Mouse (Mus musculus) thymus, postnatal 14 days (tissue): ENCODE data around the gene Eif2ak3.

Experiments used
- DNase-seq: peaks from one replicate; pipeline ENCODE4 v3.0.0; 2021

Eif2ak3 gene

DNA sequence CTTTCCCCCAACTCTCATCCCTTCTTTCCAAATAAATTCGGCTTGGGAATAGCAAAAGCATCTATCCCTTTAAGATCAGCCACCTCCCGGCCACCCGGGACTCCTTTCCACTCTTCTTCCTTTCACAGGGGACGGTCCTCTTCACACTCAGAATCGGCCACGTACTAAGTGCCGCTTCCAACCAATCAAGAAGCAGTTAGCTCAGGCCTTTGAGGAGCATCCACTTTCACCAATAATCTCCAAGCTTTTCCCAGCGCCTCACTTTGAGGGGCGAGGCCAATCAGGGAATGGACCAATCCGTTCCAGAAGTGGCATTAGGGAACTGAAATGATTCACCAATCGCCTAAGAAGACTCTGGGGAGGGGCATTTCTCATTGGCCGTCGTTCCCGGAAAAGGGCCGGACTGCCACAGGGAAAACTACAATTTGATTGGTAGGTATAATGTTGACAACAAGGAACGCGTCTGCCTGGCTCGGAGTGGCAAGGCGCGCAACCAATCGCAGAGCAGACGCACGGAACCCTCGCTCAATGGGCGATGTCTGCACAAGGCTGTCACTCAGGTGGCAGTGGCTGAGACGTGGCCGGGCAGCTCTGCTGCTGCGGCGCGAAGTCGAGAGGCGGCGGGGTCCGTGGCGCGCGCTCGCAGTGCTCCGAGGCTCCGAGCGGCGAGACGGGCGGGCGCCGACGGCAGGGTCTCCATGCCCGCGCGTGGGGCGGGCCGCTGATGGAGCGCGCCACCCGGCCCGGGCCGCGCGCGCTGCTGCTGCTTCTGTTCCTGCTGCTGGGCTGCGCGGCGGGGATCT, at the start of gene Eif2ak3:
TSS of gene Eif2ak3 (plus strand) at position 514 of the 803 bp plus-strand sequence.
- DNase-seq, result peak; percentile 96

DNA sequence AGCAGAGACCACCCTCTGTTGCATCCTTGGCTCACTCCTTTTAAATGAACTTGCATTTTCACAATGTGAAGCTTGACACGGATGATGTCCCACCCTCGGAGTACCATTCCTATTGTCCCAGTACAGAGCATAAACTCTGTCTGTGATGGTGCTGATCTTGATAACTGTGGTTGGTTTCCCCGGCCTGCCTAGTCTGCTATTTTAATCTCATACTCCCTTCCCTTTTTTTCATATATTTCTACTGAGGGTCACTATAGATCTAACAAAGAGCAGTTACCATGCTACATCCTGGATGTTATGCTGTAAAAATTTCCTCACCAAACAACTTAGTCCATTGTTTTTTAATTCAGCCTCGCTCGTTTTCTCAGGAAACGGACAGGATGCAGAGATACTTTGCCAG, 47.4 kb upstream of the Eif2ak3 start:
- DNase-seq, result no peak

DNA sequence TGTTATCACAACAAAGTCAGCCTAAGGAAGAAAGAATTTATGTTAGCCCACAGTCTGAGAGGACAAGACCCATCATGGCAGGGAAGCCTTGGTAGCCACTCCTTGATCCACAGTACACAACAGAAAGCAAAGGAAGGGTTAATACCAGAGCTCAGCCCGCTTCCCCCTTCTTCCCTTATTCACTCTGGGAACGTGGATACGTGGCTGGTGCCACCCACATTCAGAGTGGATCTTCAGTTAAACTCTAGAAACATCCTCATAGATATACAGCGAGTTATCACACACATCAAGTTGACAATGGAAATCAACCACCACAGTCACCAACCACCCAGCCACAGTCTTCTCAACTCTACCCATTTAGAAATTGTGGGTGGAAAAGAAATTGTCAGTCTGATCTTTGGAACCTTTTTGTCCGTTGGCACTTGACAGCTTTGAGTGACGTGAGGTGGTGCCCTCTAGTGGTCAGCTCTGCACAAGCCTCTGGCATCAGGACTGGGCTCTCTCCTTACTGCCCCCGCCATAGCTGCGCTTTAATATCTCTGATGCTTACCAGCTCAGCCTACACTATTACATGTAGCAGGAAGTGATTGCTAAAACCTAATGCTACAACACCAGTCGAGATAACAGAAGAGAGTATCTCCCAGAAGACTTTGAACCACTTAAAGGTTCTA, 46.6 kb upstream of the Eif2ak3 start:
- DNase-seq, result peak; percentile 84

- DNase-seq, result peak; percentile 37
Measured at GRCm38 (mm10) chr6:70804632-70805031, 39.7 kb upstream of the Eif2ak3 start.

GRCm38 (mm10) chr6:70805267-70805666, 39.0 kb upstream of the Eif2ak3 start:
- DNase-seq, result peak; percentile 77

- peak; percentile 67 for DNase-seq
Measured at GRCm38 (mm10) chr6:70805820-70806513, 38.3 kb upstream of the Eif2ak3 start.

GRCm38 (mm10) chr6:70806514-70806912, 37.8 kb upstream of the Eif2ak3 start:
- no peak for DNase-seq

GRCm38 (mm10) chr6:70810524-70810923, 33.8 kb upstream of the Eif2ak3 start:
- DNase-seq, result no peak

- peak; percentile 89 for DNase-seq
Measured at GRCm38 (mm10) chr6:70811557-70812525, 32.5 kb upstream of the Eif2ak3 start.

DNA sequence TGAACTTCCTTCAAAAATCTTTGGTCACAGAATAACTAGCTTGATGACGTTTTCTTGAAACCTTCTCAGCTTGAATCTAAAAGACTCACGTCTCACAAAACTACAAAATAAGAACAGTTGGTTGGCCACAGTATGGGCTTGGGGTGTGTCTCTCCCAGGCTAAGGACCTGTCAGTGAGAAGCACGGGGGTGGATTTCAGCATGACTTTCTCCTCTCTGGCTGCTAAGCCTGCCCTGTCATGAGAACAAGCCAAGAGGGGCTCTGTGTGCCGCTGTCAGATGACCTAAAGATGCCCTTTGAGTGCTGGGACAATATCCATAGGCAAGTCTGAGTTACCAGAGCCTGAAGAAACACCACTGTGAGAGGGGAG, 31.8 kb upstream of the Eif2ak3 start:
- DNase-seq, result peak; percentile 49

DNA sequence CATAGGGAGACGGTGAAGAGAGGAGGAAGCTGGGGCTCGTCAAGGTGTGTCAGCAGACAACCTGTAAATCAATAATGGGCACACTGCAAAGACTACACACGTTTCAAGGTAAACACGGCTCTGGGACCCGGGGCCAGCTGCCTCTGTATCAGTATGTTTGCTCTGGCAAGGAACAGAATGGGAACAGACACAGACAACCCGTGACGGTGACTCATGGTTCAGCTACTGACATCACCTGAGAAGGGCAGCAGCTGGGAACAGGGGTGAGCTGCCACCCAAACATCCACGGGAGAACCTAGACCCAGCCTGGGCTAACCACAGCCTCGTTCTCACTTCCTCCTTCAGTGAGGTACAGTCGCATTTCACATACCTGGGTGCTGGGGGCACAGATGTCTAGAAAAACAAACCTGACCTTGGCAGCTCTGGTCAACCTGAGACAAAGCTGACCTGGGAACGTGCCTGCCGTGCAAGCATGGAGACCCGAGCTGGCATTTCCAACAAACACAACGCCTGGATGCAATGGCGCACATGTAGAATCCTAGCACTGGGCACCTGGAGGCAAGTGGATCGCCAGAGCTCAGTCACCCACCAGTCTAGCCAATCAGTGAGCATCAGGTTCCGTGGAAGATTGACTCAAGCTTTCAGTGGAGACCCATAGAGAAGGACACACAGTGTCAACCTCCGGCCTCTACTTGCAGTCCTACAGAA, 30.2 kb upstream of the Eif2ak3 start:
- peak; percentile 75 for DNase-seq

- no peak for DNase-seq
Measured at GRCm38 (mm10) chr6:70814629-70814950, 29.7 kb upstream of the Eif2ak3 start.

GRCm38 (mm10) chr6:70815471-70815870, 28.8 kb upstream of the Eif2ak3 start:
- peak; percentile 64 for DNase-seq

GRCm38 (mm10) chr6:70821566-70821965, 22.7 kb upstream of the Eif2ak3 start:
- no peak for DNase-seq

DNA sequence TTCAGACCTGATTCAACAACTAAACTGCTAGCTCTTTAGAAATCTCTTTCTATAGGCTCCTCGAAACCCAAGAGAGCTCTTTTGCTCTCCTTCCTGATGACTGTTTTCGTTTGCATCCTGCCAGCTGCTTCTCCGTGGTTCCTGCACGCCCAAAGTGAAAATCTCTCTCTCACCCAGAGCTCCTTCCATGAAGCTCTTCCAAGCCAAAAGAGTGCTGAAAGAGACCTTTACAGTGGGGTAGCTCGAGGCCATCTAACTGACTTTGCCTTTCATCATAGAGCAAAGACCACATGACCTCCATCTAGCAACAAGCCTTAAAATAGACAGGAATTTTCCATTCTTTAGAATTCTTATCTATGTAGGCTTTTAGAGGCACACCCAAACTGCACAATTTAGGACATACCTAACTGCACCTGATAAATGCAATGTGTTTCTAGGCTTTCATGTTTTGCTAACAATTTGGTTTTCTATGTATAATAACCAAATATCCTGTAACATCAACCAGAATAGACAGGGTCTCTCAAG, 21.9 kb upstream of the Eif2ak3 start:
- peak; percentile 46 for DNase-seq

GRCm38 (mm10) chr6:70823277-70823676, 21.0 kb upstream of the Eif2ak3 start:
- DNase-seq, result peak; percentile 12

DNA sequence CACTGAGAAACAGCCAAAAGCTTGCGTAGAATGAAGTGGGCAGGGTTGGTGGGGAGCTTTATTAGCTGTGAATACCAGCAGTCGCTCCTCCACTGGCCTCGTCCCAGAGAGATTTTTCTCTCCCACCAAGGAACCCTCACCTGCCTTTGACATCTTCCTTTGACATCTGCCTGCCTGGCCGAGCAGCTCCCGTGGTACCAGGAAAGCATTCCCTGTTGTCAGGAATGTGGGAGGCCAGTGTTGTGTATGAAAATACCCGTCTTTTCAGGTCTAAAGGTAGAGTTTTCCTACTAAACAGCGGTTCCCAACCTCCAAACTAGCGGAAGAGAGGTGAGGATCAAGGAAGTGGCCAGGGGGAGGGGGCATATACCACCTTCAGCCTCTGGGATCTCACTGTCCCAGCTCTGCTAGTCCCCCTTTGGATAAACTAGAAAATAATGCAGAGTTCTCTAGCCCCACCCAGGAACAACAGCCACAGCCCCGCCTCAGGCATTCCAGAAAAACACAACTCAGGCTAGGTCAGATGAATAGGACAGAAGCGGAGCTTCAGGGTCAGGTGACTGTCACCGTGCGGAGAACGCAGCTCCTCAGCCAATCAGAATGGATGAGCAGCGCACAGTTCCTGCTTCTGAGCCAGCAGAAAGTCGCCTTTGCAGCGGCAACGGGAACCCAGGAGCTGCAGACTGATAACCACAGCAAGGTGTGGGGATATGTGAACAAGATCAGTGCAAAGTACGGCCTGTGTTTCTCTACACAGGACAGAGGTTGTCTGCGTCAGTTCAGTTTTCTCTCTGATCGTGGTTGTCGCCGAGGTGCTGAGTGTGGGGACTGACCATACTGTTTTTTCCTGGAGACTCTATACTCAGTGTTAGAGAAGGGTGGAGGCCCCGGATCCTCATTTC, 20.0 kb upstream of the Eif2ak3 start:
- peak; percentile 84 for DNase-seq

GRCm38 (mm10) chr6:70824987-70825337, 19.4 kb upstream of the Eif2ak3 start:
- DNase-seq, result peak; percentile 80

DNA sequence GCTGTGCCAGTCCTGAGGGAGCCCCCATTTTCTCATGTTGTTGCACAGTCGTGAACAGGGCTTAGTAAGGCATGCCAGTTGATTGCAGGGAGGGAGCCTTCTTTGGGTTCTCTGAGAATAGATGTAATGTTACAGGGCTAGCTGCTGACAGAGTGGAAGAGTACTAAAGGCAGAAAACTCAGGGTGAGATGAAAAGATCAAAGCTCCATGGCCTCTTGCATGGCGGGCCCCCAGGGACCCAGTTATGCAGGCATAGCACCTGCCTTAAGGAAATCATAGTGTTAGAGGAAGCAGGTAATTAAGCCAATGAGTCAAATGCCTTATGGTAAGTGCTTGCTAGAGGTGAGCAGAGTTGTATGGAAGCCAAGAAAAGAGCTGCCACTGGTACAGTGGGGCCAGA, 14.9 kb upstream of the Eif2ak3 start:
- DNase-seq, result peak; percentile 52

DNA sequence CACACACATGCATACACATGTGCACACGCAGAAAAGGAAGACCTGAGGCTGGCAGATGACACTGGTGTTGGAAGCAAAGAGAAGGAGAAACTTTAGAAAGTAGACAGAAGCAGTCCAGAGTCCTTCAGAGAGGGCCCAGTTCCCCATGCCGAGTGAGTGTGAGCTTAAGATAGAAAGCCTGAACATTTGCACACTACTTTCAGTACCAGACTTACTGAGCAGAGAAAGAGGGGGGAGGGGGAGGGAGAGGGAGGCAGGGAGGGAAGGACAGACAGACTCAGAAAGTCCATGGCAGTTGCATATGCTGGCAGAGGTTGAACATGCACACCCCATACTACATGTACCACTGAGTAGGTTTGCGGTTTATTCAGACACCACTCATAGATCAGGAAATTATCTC, 13.8 kb upstream of the Eif2ak3 start:
- DNase-seq, result peak; percentile 26
